Mouse (Mus musculus): Measurements from ENCODE around the gene Cenpt. TPM values are rescaled to one million over a fixed set of nuclear protein-coding genes. Genes with fewer than 3 reads are reported as not detected.

The Cenpt gene
- total RNA-seq (2014; fragmentation: Nextera tagmentation): 25.2 and 31.4 TPM in 2 replicates
- total RNA-seq (2017): 14.4 and 14.6 TPM in 2 replicates
- polyA plus RNA-seq (2012): 12.7 and 12.9 TPM in 2 replicates

DNA sequence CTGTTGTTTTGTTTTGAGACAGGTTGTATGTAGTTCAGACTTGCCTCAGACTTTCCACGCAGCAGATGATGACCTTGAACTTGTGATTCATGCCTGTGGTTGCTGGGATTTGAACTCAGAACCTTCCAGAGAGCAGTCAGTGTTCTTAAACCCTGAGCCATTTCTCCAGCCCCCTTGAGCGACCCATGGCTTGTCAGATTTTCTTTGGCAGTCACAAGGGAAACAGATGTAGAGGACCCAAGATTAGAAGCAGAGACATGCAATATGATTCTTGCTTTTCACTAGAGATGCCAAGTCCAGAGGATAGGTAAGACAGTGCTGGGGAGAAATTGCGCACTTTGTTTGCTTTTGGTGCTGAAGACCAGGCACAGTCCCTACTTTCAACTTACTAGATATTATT, at the start of gene Cenpt:
Cenpt (minus strand) TSS at position 101 of the 400 bp plus-strand sequence.
- ATAC-seq (ENCODE audit: extremely low read depth, insufficient number of reproducible peaks, low FRiP score, poor library complexity, severe bottlenecking): no peak
- DNase-seq (ENCODE audit: low spot score): no peak
- peaks cover 49% of the 10 kb centered on the region for H3K4me1 ChIP-seq (ENCODE audit: insufficient read depth, low read depth, low read length)
- no peaks in the 10 kb centered on the region for H3K9me3 ChIP-seq (replicated peaks)
- H3K27me3 ChIP-seq (ENCODE audit: insufficient read depth, low read length): no peaks in the 10 kb centered on the region
- no peak for TF ChIP-seq CTCF (IDR thresholded peaks at IDR 0.05; ENCODE audit: low read depth, low read length)
- no peak for TF ChIP-seq GATA2 (IDR thresholded peaks at IDR 0.05; ENCODE audit: borderline replicate concordance, low read depth, low read length)
- TF ChIP-seq POLR2AphosphoS5 (IDR thresholded peaks at IDR 0.05; ENCODE audit: insufficient replicate concordance, low read depth, low read length): no peak
- no peak for TF ChIP-seq GATA1 (IDR thresholded peaks at IDR 0.05; ENCODE audit: borderline replicate concordance, low read length)
- TF ChIP-seq TAL1 (conservative IDR thresholded peaks at IDR 0.05; ENCODE audit: low read depth, low read length): no peak
- H3K4me3 ChIP-seq (ENCODE audit: low read depth, low read length): no peak within 1 kb of the TSS
- H3K36me3 ChIP-seq (replicated peaks): peaks cover 41% of the 10 kb centered on the region

- DNase-seq (ENCODE audit: low spot score): no peak
- H3K36me3 ChIP-seq (replicated peaks): peaks cover 31% of the 10 kb centered on the region
- no peak for TF ChIP-seq GATA2 (IDR thresholded peaks at IDR 0.05; ENCODE audit: borderline replicate concordance, low read depth, low read length)
- no peak for TF ChIP-seq POLR2AphosphoS5 (IDR thresholded peaks at IDR 0.05; ENCODE audit: insufficient replicate concordance, low read depth, low read length)
- TF ChIP-seq TAL1 (conservative IDR thresholded peaks at IDR 0.05; ENCODE audit: low read depth, low read length): no peak
- no peak for TF ChIP-seq CTCF (IDR thresholded peaks at IDR 0.05; ENCODE audit: low read depth, low read length)
- no peak for TF ChIP-seq GATA1 (IDR thresholded peaks at IDR 0.05; ENCODE audit: borderline replicate concordance, low read length)
- ATAC-seq (ENCODE audit: extremely low read depth, insufficient number of reproducible peaks, low FRiP score, poor library complexity, severe bottlenecking): peak; percentile 23; the same call in 1 of the 2 replicates
- no peaks in the 10 kb centered on the region for H3K27me3 ChIP-seq (ENCODE audit: insufficient read depth, low read length)
- H3K4me1 ChIP-seq (ENCODE audit: insufficient read depth, low read depth, low read length): peaks cover 14% of the 10 kb centered on the region
- peak overlapping the region; percentile 100 for H3K4me3 ChIP-seq (ENCODE audit: low read depth, low read length)
- H3K9me3 ChIP-seq (replicated peaks): no peaks in the 10 kb centered on the region
These were observed 48.0 kb upstream of the Cenpt start for GRCm38 (mm10) chr8:105900941-105901616.

DNA sequence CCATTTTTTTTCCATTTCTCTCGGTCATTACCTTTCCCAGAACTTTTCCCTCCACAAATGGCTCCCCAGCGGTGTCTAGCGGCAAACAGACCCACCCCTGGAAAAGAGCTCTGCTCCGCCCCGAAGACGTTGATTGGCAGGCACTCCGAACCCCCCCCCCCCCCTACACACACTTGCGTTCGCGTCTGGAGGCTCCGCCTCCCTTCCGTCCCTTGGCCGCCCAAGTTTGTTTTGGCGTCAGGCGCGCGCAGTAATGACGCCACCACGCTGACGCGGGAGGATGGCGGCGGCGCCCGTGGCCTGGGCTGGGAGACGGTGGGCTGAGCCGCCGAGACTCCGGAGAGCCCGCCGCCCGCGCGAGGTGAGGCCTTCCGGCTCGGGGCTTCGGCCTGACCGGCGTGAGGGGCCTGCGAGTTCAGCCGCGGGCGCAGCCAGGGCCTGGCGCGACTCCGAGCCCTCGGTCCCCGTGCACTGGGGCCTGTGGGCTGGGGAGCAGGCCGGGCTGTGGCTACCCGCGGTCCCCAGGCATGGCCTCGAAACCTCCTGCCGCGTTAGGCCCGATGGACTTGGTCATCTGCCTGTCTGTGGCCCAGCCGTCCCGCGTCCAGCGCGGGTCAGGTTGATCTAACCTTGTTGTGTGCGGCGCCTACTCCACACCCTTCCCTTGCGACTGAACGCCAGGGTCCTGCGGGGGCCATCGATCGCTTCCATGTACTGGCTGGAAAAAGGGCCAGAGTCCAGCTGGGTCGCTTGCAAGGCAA, 47.3 kb upstream of the Cenpt start, which contains the start of gene Pskh1:
Pskh1 (plus strand) TSS at position 262 of the 761 bp plus-strand sequence.
- H3K4me1 ChIP-seq (ENCODE audit: insufficient read depth, low read depth, low read length): peaks cover 12% of the 10 kb centered on the region
- DNase-seq (ENCODE audit: low spot score): peak; percentile 91
- peak within 1 kb of the TSS; percentile 100 for H3K4me3 ChIP-seq (ENCODE audit: low read depth, low read length)
- H3K9me3 ChIP-seq (replicated peaks): no peaks in the 10 kb centered on the region
- H3K27me3 ChIP-seq (ENCODE audit: insufficient read depth, low read length): no peaks in the 10 kb centered on the region
- TF ChIP-seq POLR2AphosphoS5 (IDR thresholded peaks at IDR 0.05; ENCODE audit: insufficient replicate concordance, low read depth, low read length) (no peak), TAL1 (conservative IDR thresholded peaks at IDR 0.05; ENCODE audit: low read depth, low read length) (no peak), CTCF (IDR thresholded peaks at IDR 0.05; ENCODE audit: low read depth, low read length) (no peak), GATA2 (IDR thresholded peaks at IDR 0.05; ENCODE audit: borderline replicate concordance, low read depth, low read length) (no peak), GATA1 (IDR thresholded peaks at IDR 0.05; ENCODE audit: borderline replicate concordance, low read length) (no peak)
- H3K36me3 ChIP-seq (replicated peaks): peaks cover 34% of the 10 kb centered on the region
- ATAC-seq (ENCODE audit: extremely low read depth, insufficient number of reproducible peaks, low FRiP score, poor library complexity, severe bottlenecking): peak; percentile 77

DNA sequence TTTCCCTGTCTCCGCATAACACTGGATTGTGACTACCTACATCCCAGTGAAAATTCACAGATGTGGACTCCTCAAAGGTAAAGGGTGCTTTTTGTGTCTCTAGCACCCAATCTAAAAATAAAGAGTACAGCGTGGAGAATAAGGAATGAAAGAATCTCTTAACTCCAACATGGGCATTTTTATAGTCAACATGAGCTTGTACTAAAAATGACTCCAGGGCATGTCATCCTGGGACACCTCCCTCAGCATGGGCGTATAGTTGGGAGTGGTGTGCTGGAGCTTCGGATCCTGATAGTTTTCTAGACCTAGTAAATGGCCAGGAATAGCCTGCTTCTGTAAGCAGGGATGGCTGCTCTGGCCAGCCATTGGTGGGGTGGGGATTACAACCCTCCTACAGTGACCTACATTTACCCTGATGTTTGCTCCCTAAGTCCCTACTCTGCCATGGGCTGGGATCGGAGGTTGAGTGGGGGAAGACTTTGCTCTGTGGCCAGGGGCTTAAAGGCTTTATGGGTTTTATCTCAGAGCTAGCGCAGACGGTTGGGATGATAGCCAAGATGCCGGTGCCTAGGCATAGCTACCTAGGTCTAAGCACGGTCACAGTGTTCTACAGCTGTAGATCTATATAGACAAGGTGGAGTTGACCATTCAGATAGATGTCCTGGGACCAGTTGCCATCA, 44.9 kb upstream of the Cenpt start:
- peaks cover 12% of the 10 kb centered on the region for H3K4me1 ChIP-seq (ENCODE audit: insufficient read depth, low read depth, low read length)
- DNase-seq (ENCODE audit: low spot score) (no peak), ATAC-seq (ENCODE audit: extremely low read depth, insufficient number of reproducible peaks, low FRiP score, poor library complexity, severe bottlenecking) (no peak)
- no peaks in the 10 kb centered on the region for H3K27me3 ChIP-seq (ENCODE audit: insufficient read depth, low read length)
- no peaks in the 10 kb centered on the region for H3K9me3 ChIP-seq (replicated peaks)
- peaks cover 44% of the 10 kb centered on the region for H3K36me3 ChIP-seq (replicated peaks)
- H3K4me3 ChIP-seq (ENCODE audit: low read depth, low read length): no peak overlapping the region
- no peak for TF ChIP-seq CTCF (IDR thresholded peaks at IDR 0.05; ENCODE audit: low read depth, low read length)
- no peak for TF ChIP-seq TAL1 (conservative IDR thresholded peaks at IDR 0.05; ENCODE audit: low read depth, low read length)
- no peak for TF ChIP-seq POLR2AphosphoS5 (IDR thresholded peaks at IDR 0.05; ENCODE audit: insufficient replicate concordance, low read depth, low read length)
- no peak for TF ChIP-seq GATA2 (IDR thresholded peaks at IDR 0.05; ENCODE audit: borderline replicate concordance, low read depth, low read length)
- no peak for TF ChIP-seq GATA1 (IDR thresholded peaks at IDR 0.05; ENCODE audit: borderline replicate concordance, low read length)

GRCm38 (mm10) chr8:105893339-105893738, 40.3 kb upstream of the Cenpt start, which contains the start of gene Nrn1l:
Gene Nrn1l (plus strand): TSS chr8:105893567.
- no peak for TF ChIP-seq GATA1 (IDR thresholded peaks at IDR 0.05; ENCODE audit: borderline replicate concordance, low read length)
- TF ChIP-seq GATA2 (IDR thresholded peaks at IDR 0.05; ENCODE audit: borderline replicate concordance, low read depth, low read length): no peak
- TF ChIP-seq CTCF (IDR thresholded peaks at IDR 0.05; ENCODE audit: low read depth, low read length): no peak
- no peak for TF ChIP-seq TAL1 (conservative IDR thresholded peaks at IDR 0.05; ENCODE audit: low read depth, low read length)
- no peak for TF ChIP-seq POLR2AphosphoS5 (IDR thresholded peaks at IDR 0.05; ENCODE audit: insufficient replicate concordance, low read depth, low read length)
- H3K4me3 ChIP-seq (ENCODE audit: low read depth, low read length): no peak within 1 kb of the TSS
- no peak for ATAC-seq (ENCODE audit: extremely low read depth, insufficient number of reproducible peaks, low FRiP score, poor library complexity, severe bottlenecking)
- H3K27me3 ChIP-seq (ENCODE audit: insufficient read depth, low read length): no peaks in the 10 kb centered on the region
- peaks cover 3% of the 10 kb centered on the region for H3K4me1 ChIP-seq (ENCODE audit: insufficient read depth, low read depth, low read length)
- peak; percentile 29 for DNase-seq (ENCODE audit: low spot score)
- H3K36me3 ChIP-seq (replicated peaks): peaks cover 80% of the 10 kb centered on the region
- no peaks in the 10 kb centered on the region for H3K9me3 ChIP-seq (replicated peaks)

Data from G1E (cell line).